Mouse (Mus musculus) erythroblast, embryonic 14.5 days (primary cell): ENCODE results near the gene Inhbe. TPM values are rescaled to one million over a fixed set of nuclear protein-coding genes. Genes with fewer than 3 reads are reported as not detected.

Experiments
- H3K27me3 ChIP-seq: 2 replicates; pipeline ENCODE4 v1.6.1; 2012; ENCODE audit warnings: inconsistent platforms; ENCODE audit not compliant: control insufficient read depth
- H3K36me3 ChIP-seq: 2 replicates; pipeline ENCODE4 v1.6.1; 2012; ENCODE audit warnings: mild to moderate bottlenecking, inconsistent platforms; ENCODE audit not compliant: control insufficient read depth
- H3K4me1 ChIP-seq: 2 replicates; pipeline ENCODE4 v1.6.1; 2012; ENCODE audit warnings: inconsistent platforms; ENCODE audit not compliant: control insufficient read depth
- H3K4me3 ChIP-seq: replicated peaks from 2 replicates; pipeline ENCODE3; 2012; ENCODE audit warnings: moderate library complexity, mild to moderate bottlenecking, inconsistent platforms
- H3K9me3 ChIP-seq: 2 replicates; pipeline ENCODE4 v1.6.1; 2012; ENCODE audit warnings: low read length, inconsistent platforms, mixed read lengths; ENCODE audit not compliant: control insufficient read depth
- GATA1 ChIP-seq: IDR thresholded peaks from 2 replicates; pipeline ENCODE4 v1.6.1; 2012; ENCODE audit warnings: low read length, inconsistent platforms, mixed read lengths
- TAL1 ChIP-seq: IDR thresholded peaks from 3 replicates; pipeline ENCODE4 v1.6.1; 2012; ENCODE audit warnings: low read length, inconsistent platforms, mixed read lengths
- polyA plus RNA-seq: library from polyadenylated mRNA; stranded (reverse); fragments of >175 nt; gene quantifications from 2 replicates; pipeline ENCODE4 v1.2.3, GENCODE M21; 2012

The Inhbe gene
- polyA plus RNA-seq, 1 experiment = not detected

DNA sequence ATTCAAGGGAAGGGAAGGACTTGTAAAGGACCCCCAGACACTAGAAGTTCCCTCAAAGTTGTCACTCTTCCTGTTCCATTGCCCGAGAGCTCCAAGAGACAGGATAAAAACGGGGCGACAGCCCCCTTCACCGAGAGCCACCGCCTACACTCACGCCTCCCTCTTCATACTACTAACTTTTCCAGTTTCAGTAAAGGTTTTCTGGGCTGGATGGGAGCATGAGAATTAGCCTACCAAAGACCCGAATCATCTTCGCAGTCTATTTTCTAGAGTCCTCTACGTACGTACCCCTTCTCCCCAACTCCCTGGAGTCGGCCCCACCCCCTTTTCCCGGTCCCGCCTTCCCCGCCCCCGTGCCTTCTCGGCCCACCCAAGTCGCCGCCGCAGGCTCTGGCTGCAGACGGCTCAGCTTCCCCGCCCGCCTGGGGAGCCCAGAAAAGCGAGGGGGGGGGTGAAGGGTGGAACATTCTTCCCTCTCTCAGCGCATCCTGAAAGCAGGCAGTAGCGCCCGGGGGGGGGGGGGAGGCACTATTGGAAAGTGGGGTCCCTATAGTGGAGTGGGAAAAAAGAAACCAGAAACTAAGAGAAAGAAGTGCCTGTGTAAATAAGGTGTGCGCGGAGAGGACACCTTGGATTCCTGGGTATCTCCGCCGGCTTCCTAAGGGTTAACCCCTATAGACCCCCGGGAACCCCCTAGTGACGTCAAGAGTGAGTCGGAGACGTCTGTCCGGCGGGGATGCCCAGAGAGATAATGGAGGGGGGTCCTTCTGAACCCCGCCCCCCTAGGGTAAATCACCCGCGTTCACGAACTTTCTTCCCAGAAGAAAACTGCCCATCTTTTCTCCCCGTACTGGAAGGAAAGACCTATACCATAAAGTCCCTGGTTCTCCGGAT lies 14.3 kb downstream of the Inhbe start:
- TF ChIP-seq GATA1 (no peak), TAL1 (no peak)
- peaks cover 5% of the 10 kb centered on the region; the same call in 1 of the 2 replicates for H3K9me3 ChIP-seq
- peaks cover 71% of the 10 kb centered on the region for H3K27me3 ChIP-seq
- H3K4me1 ChIP-seq = peaks cover 18% of the 10 kb centered on the region
- no peaks in the 10 kb centered on the region for H3K36me3 ChIP-seq
- peak overlapping the region; percentile 26 for H3K4me3 ChIP-seq

DNA sequence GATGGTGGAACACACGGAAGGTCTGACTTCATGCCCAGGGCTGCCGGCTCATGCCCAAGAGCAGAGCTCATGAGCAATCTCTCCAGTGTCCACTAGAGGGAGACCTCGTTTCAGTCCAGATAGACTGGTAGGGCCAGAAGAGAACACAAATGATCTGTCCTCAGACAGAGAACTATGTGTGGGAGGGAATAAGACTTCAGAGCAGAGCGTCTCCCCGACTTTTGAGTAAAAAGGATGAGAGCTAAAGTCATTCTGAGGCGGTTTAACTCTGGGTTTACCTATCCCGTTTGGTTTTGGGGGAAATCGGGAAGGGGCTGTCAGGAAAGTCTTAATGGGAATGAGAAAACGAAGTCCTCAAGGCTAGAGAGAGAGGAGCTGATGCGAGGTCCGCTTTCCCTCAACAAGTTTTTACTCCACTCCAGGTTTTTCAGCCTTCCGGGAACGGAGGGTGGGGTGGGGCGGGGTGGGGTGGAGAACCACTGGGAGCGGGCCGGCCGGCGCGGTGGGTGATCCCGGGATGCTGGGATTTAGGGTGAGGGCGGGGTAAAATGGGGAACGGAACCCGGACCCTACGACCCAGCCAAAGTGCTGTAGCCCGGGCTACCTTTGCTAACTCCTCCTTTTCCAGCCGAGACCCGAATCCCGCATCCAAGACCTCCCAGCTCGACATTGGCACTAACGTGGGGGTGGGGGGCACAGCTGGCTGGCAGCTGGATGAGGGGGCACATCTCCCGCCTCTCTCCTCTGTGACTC lies 15.1 kb downstream of the Inhbe start:
- TF ChIP-seq TAL1 = no peak
- TF ChIP-seq GATA1 = no peak
- Histone ChIP-seq H3K4me1 (peaks cover 18% of the 10 kb centered on the region), H3K9me3 (peaks cover 3% of the 10 kb centered on the region; the same call in 1 of the 2 replicates), H3K27me3 (peaks cover 68% of the 10 kb centered on the region), H3K4me3 (peak overlapping the region; percentile 26), H3K36me3 (no peaks in the 10 kb centered on the region)

DNA sequence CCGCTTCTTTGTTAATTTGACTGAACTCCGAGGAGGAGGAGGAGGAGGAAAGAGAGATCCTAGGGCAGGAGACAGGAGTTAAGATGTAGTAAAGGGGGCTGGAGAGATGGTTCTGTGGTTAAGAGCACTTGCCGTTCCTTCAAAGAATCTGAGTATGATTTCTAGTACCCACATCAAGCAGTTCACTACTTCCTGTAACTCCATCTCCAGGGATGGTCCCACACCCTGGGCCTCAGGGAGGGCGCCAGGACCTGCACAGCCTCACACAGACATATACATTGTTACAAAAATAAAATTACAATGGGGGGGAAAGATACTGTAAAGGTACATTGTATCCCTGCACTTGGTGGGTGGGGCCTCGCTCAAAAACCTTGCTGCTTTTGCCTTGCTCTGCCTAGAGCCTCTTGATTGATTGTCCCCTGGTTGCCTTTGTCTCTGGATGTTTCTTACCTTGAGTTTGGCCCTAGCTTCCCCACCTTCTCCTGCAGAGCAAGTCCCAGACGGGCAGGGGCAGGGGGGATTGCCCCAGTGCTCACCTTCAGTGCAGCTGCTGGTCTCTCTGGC lies 16.6 kb downstream of the Inhbe start:
- Histone ChIP-seq H3K9me3 (peaks cover 3% of the 10 kb centered on the region; the same call in 1 of the 2 replicates), H3K27me3 (peaks cover 62% of the 10 kb centered on the region), H3K4me1 (peaks cover 18% of the 10 kb centered on the region), H3K4me3 (no peak overlapping the region), H3K36me3 (no peaks in the 10 kb centered on the region)
- no peak for TF ChIP-seq GATA1
- no peak for TF ChIP-seq TAL1

DNA sequence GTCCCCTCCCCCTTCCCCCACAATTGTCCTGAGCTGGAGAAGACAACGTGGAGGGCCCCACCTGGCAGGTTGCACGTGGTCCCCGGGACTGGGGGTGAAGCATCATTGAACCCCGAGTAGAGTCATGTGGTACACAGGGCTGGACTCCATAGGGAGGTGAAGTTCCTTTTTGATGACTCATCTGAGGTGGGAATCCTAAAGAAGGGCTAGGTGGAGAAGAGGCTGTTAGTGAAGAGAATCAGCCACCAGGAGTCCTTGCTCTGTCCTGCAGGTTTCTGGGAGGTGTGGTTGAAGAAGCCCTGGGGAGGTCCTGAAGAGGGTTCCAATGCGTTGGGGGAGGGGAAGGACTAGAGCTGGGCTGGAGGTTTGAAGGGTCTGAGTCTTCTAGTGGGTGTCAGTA lies 17.3 kb downstream of the Inhbe start:
- Histone ChIP-seq H3K4me1 (peaks cover 17% of the 10 kb centered on the region), H3K36me3 (no peaks in the 10 kb centered on the region), H3K27me3 (peaks cover 61% of the 10 kb centered on the region), H3K9me3 (peaks cover 7% of the 10 kb centered on the region; the same call in 1 of the 2 replicates), H3K4me3 (no peak overlapping the region)
- TF ChIP-seq TAL1 = no peak
- TF ChIP-seq GATA1 = no peak

DNA sequence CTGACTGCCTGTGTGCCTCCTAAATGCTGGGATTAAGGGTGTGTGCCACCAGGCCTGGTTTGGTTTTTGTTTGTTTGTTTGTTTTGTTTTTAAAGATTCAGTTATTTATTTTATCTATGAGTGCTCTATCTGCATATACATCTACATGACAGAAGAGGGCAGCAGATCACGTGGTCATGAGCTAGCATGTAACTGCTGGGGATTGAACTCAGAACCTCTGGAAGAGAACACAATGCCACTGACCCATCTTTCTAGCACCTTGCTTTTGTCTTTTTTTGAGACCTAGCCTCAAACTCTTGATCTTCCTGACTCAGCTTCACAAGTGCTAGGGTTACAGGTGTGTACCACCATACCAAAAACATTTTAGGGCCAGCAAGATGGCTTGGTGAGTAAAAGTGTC lies 18.9 kb downstream of the Inhbe start:
- peaks cover 48% of the 10 kb centered on the region for H3K27me3 ChIP-seq
- H3K4me3 ChIP-seq = no peak overlapping the region
- peaks cover 22% of the 10 kb centered on the region for H3K4me1 ChIP-seq
- H3K9me3 ChIP-seq = peaks cover 6% of the 10 kb centered on the region; the same call in 1 of the 2 replicates
- no peak for TF ChIP-seq TAL1
- TF ChIP-seq GATA1 = no peak
- H3K36me3 ChIP-seq = no peaks in the 10 kb centered on the region; the same call in 1 of the 2 replicates

DNA sequence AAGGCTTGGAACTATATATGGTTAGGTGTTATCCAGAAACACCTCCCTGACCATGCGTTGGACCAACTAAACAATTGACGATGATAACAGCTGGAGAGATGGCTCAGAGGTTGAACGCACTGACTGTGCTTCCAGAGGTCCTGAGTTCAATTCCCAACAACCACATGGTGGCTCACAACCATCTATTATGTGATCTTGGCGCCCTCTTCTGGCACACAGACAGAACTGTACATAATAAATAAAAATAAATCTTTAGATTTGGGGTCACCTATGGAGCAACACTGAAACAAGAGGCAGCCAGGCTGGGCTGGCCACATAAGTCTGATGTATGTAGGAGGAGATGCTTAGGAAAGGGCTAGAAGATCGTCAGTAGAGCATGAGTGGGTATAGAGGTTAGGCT lies 21.1 kb downstream of the Inhbe start:
- H3K4me3 ChIP-seq = no peak overlapping the region
- peaks cover 10% of the 10 kb centered on the region for H3K36me3 ChIP-seq
- H3K9me3 ChIP-seq = peaks cover 6% of the 10 kb centered on the region; the same call in 1 of the 2 replicates
- peaks cover 32% of the 10 kb centered on the region for H3K27me3 ChIP-seq
- TF ChIP-seq TAL1 = no peak
- no peak for TF ChIP-seq GATA1
- H3K4me1 ChIP-seq = peaks cover 17% of the 10 kb centered on the region

DNA sequence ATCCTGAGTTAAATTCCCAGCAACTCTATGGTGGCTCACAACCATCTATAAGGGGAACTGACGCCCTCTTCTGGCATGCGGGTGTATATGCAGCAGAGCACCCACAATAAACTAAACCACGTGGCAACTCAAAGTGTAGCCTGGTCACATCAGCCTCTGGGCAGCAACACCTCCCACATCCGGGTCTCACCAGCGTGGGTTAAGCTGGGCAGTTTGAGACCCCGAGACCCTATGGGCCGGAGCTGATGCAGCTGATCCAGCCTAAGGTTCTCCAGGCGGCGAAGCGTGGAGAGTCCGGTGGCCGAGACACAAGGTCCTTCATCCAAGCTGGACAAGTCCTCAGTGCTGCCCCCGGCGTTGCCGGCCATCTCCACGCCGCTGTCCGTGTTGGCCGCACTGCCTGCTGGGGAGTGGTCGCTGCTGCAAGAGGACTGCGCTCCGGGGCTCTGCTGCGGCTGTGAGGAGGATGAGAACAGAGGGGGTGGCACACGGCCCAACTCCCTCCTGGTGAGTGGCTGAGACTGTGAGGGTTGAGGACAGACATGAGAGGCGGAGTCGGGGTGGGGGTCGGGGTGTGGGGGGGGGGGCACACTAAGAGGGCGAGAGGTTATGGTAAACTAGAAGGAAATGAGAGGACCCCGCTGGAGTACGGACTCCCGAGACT lies 21.9 kb downstream of the Inhbe start:
- peaks cover 10% of the 10 kb centered on the region for H3K36me3 ChIP-seq
- H3K9me3 ChIP-seq = peaks cover 6% of the 10 kb centered on the region; the same call in 1 of the 2 replicates
- peaks cover 17% of the 10 kb centered on the region for H3K4me1 ChIP-seq
- H3K4me3 ChIP-seq = no peak overlapping the region
- peaks cover 31% of the 10 kb centered on the region for H3K27me3 ChIP-seq
- TF ChIP-seq TAL1 = no peak
- TF ChIP-seq GATA1 = no peak

DNA sequence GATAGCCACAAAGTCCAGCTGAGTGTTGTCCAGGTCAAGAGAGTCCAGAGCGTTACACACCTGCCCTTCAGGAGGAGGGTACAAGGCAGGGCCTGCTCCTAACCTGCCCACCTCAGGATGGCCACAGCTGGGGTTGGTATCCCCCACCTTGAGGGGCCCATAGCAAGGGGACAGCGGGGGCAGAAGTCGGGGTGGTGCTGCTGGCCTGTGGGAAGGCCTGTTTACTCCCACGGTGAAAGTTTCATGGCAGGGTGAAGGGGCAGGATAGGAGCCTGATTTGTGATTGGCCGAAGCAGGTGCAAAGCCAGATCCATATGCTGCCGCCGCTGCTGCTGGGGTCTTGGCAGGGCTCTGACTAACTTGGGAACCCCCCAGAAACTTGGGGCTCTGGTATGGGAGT lies 24.0 kb downstream of the Inhbe start:
- peaks cover 6% of the 10 kb centered on the region; the same call in 1 of the 2 replicates for H3K9me3 ChIP-seq
- H3K27me3 ChIP-seq = peaks cover 43% of the 10 kb centered on the region
- TF ChIP-seq GATA1 (no peak), TAL1 (no peak)
- H3K4me1 ChIP-seq = peaks cover 35% of the 10 kb centered on the region
- peaks cover 10% of the 10 kb centered on the region for H3K36me3 ChIP-seq
- no peak overlapping the region for H3K4me3 ChIP-seq
